Mouse (Mus musculus) liver, embryonic 11.5 days (tissue): ENCODE measurements around the gene Sar1b. TPM values are rescaled to one million over a fixed set of nuclear protein-coding genes. Genes with fewer than 3 reads are reported as not detected.

Experiments used
- ATAC-seq: fragments of 200-750 bp; cut with Nextera tagmentation; replicated peaks from 2 replicates; pipeline ENCODE4 v1.8.0; 2017; ENCODE audit warnings: moderate number of reproducible peaks, mild to moderate bottlenecking, moderate TSS enrichment, moderate library complexity; ENCODE audit not compliant: low FRiP score
- DNase-seq: peaks from one replicate; pipeline ENCODE4 v3.0.0-alpha.2; 2017; ENCODE audit warnings: low spot score
- H3K27ac ChIP-seq: fragments of 300-500 bp; sonication (generic); 2 replicates; pipeline ENCODE4 v1.5.1; 2014; ENCODE audit warnings: mild to moderate bottlenecking, low read depth, low read length, control low read depth
- H3K27me3 ChIP-seq: fragments of 300-500 bp; sonication (generic); replicated peaks from 2 replicates; pipeline ENCODE4 v1.6.1; 2014; ENCODE audit warnings: low read length, mixed read lengths; ENCODE audit not compliant: control insufficient read depth, insufficient read depth
- H3K36me3 ChIP-seq: fragments of 300-500 bp; sonication (generic); 2 replicates; pipeline ENCODE4 v1.6.1; 2014; ENCODE audit warnings: mild to moderate bottlenecking, low read length, moderate library complexity, mixed read lengths; ENCODE audit not compliant: control insufficient read depth, insufficient read depth
- H3K4me1 ChIP-seq: fragments of 300-500 bp; sonication (generic); replicated peaks from 2 replicates; pipeline ENCODE4 v1.6.1; 2014; ENCODE audit warnings: low read length, mixed read lengths; ENCODE audit not compliant: control insufficient read depth, insufficient read depth
- H3K4me2 ChIP-seq: fragments of 300-500 bp; sonication (generic); 2 replicates; pipeline ENCODE4 v1.6.1; 2014; ENCODE audit warnings: mild to moderate bottlenecking, control low read depth, moderate library complexity
- H3K4me3 ChIP-seq: fragments of 300-500 bp; sonication (generic); 2 replicates; pipeline ENCODE4 v1.5.1; 2014; ENCODE audit warnings: low read depth, low read length, control low read depth
- H3K9ac ChIP-seq: fragments of 300-500 bp; sonication (generic); 2 replicates; pipeline ENCODE4 v1.6.1; 2014; ENCODE audit warnings: low read depth, low read length, control low read depth
- H3K9me3 ChIP-seq: fragments of 300-500 bp; sonication (generic); 2 replicates; pipeline ENCODE4 v1.6.1; 2016; ENCODE audit warnings: low read length, inconsistent platforms, mixed read lengths; ENCODE audit not compliant: control insufficient read depth
- WGBS: fragments of 180-500 bp; shearing (Covaris S2); extraction: QIAGEN DNeasy Blood & Tissue Kit; methylation state at CpG from one replicate; pipeline ENCODE4 v1.1.7; 2014; 5-methylcytosine and 5-hydroxymethylcytosine counted together
- polyA plus RNA-seq: library from polyadenylated mRNA; unstranded; fragments of >200 nt; fragmentation: Nextera tagmentation; extraction: Ambion mirVana; gene quantifications from 2 replicates; pipeline ENCODE4 v1.2.1, GENCODE M21; 2014

Sar1b gene
- polyA plus RNA-seq, 1 experiment from 2014 or later: 110 TPM

DNA sequence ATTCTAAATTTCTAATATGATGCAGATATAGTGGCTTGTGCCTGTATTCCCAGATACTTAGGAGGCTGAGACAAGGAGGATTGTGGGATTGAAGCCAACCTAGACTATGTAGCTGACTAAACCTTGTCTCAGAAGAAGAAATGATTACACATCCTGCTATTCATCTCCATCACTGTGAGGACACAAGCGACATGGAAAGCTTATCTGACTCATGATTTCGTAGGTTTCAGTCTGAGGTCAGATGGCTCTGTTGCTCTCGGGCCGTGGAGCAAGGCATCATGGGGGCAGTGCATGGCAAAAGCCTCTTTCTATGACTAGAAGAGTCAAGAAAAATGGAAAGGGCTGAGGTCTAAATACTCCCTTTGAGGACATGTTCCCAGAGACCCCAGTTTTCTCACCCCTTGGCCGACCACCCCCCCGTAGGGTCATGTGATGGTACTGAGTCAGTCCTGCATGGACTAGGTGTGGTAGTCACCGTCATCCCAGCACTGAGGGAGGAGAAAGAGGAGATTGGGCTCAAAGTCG is 48.6 kb downstream of the Sar1b start:
- Histone ChIP-seq H3K4me1 (no peaks in the 10 kb centered on the region), H3K27ac (no peak overlapping the region), H3K4me2 (no peak overlapping the region), H3K4me3 (no peak overlapping the region), H3K9ac (no peak overlapping the region), H3K27me3 (no peaks in the 10 kb centered on the region), H3K9me3 (0 out of 2 replicates have a peak, but pooled peaks cover 2% of the 10 kb centered on the region), H3K36me3 (no peaks in the 10 kb centered on the region)
- ATAC-seq (no peak), DNase-seq (no peak)
- 85% methylated on average over 8 of the region's 8 CpGs for WGBS

DNA sequence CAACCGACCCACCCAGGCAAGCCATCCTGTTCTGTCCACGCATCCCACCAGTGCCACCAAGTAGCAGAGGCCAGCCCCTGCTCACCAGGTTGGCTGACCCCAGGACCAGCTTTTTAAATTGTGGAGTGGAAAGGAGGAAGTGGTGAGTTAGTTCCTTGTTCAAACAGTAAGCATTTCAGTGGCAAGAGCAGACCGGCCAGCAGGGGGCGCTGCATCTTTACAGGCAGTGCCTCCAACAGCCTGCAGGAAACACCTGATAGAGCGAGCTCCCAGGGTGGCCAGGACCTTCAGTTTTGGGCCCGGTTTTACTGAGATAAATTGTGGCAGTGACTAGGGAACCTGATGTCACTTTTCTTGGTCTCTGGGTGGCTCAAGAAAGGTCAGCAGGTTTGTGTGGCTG is 54.3 kb downstream of the Sar1b start:
- H3K9me3 ChIP-seq: no peaks in the 10 kb centered on the region
- no peak overlapping the region for H3K27ac ChIP-seq
- H3K4me2 ChIP-seq: no peak overlapping the region
- H3K36me3 ChIP-seq: no peaks in the 10 kb centered on the region; the same call in 1 of the 2 replicates
- peaks cover 4% of the 10 kb centered on the region for H3K4me1 ChIP-seq
- DNase-seq: peak; percentile 85
- ATAC-seq: 0 out of 2 replicates have a peak, but pooled peaks have one; percentile 48
- 27% methylated on average over 6 of the region's 6 CpGs for WGBS
- H3K9ac ChIP-seq: no peak overlapping the region
- H3K27me3 ChIP-seq: no peaks in the 10 kb centered on the region
- H3K4me3 ChIP-seq: no peak overlapping the region

DNA sequence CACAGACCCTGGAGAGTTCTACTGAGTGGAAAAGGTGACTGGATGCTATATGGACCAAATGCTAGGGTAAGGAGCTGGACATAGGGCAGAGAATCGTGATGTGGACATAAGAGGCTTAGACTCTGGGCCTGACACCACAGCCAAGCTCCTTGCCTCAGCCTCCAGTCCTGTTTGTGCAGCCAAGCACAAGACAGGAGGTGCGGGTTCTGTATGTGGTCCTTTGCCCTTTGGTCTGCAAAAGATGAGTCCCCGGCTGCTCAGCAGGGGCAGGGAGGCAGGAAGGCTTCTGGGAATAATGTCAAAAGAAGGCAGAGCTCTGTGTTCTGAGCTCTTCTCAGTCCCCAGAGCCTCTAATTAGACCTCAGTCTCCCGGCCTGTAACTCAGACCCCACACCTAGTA is 55.4 kb downstream of the Sar1b start:
- H3K27ac ChIP-seq: no peak overlapping the region
- H3K9ac ChIP-seq: no peak overlapping the region; the same call in 1 of the 2 replicates
- no peak overlapping the region; the same call in 1 of the 2 replicates for H3K4me2 ChIP-seq
- H3K9me3 ChIP-seq: no peaks in the 10 kb centered on the region
- no peaks in the 10 kb centered on the region for H3K27me3 ChIP-seq
- WGBS: 92% methylated on average over 4 of the region's 4 CpGs
- H3K36me3 ChIP-seq: no peaks in the 10 kb centered on the region; the same call in 1 of the 2 replicates
- no peak overlapping the region for H3K4me3 ChIP-seq
- peaks cover 7% of the 10 kb centered on the region for H3K4me1 ChIP-seq
- DNase-seq (no peak), ATAC-seq (no peak)

DNA sequence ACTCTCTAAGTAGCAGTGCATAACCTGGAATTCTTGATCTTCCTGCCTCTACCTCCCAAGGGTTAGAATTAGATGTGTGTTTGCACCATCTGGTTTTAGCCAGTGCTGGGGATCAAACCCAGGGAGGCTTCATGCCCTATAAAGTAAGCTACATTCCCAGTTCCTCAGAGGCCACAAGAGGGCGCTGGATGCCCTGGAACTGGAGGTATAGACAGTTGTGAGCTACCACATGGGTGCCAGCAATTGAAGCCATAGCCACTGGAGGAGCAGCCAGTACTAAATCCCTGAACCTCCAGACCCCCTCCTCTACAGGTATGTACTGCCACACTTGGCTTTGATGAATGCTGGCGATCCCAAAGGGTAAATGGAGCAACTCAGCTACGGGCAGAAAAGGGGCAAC is 56.5 kb downstream of the Sar1b start:
- no peaks in the 10 kb centered on the region for H3K27me3 ChIP-seq
- no peak overlapping the region for H3K27ac ChIP-seq
- H3K4me2 ChIP-seq: no peak overlapping the region
- H3K9ac ChIP-seq: no peak overlapping the region
- no peaks in the 10 kb centered on the region for H3K9me3 ChIP-seq
- no peak overlapping the region for H3K4me3 ChIP-seq
- WGBS: 60% methylated on average over 3 of the region's 3 CpGs
- DNase-seq: no peak
- ATAC-seq: no peak
- H3K36me3 ChIP-seq: peaks cover 2% of the 10 kb centered on the region; the same call in 1 of the 2 replicates
- peaks cover 7% of the 10 kb centered on the region for H3K4me1 ChIP-seq

DNA sequence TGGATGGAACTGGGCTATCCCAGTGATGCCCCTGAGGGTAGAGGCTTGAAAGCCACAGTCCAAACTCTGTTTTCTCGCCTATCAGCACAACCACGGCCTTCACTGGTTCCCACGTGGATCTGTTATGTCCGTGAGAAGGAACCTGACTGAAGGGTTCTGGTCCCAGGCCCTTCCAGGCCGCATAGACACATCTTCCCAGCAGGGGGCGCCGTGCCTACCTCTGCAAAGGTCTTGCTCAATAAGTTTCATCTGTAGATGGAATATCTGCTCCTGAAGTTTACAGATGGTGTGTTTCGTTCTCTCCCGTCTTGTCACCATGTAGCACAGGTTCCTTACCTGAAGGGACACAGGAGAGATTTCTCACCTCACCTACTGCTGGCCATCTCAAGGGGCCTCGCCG is 57.4 kb downstream of the Sar1b start:
- H3K27ac ChIP-seq: no peak overlapping the region

DNA sequence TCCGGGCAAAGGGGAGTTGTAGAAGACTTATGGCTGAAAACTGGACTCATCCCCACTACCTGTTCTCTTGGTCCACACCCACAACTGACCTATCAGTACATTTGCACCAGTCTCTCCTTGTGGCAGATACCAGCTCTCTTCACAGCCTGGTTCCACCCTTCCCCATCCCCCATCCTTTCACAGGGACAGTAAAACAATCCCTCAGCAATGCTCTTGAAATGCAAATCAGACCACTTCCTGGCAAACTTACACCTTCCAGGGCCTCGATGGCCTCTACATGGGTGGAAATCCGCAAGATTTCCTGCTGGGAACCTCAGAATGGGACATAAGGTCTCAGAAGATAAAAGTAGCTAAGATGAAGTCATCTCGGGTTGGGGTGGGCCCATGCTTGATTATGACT is 59.2 kb downstream of the Sar1b start:
- Histone ChIP-seq H3K9ac (no peak overlapping the region), H3K36me3 (peaks cover 2% of the 10 kb centered on the region; the same call in 1 of the 2 replicates), H3K4me1 (peaks cover 7% of the 10 kb centered on the region), H3K27ac (no peak overlapping the region), H3K4me2 (no peak overlapping the region), H3K9me3 (no peaks in the 10 kb centered on the region), H3K4me3 (no peak overlapping the region), H3K27me3 (no peaks in the 10 kb centered on the region)
- no peak for DNase-seq
- WGBS: 31% methylated on average over 4 of the region's 4 CpGs
- ATAC-seq: no peak

More for the DNA sequence above, 57.4 kb downstream of the Sar1b start:
- peaks cover 7% of the 10 kb centered on the region for H3K4me1 ChIP-seq
- H3K9ac ChIP-seq: no peak overlapping the region
- H3K27me3 ChIP-seq: no peaks in the 10 kb centered on the region
- 39% methylated on average over 11 of the region's 11 CpGs for WGBS
- ATAC-seq (no peak), DNase-seq (peak; percentile 60)
- no peak overlapping the region for H3K4me3 ChIP-seq
- no peak overlapping the region for H3K4me2 ChIP-seq
- H3K36me3 ChIP-seq: peaks cover 2% of the 10 kb centered on the region; the same call in 1 of the 2 replicates
- no peaks in the 10 kb centered on the region for H3K9me3 ChIP-seq

DNA sequence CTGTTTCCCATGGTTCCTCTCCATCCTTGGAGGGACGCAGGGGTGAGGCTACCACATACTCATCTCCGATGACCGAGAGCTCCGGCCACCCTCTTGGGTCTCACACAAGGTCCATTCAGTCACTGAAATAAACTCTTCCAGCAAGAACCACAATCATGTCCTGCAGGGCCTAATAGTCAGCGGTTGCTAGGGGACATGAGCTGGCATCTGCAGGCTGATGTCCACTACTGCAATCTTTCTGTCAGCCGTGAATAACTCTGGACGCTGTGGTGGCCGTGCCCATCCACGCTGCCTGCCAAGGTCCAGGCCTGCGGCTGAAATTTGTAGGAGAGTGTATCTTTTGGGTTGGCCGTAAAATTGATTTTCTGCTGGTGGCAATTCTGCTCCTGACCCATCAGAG is 59.8 kb downstream of the Sar1b start:
- Histone ChIP-seq H3K4me2 (no peak overlapping the region), H3K27ac (no peak overlapping the region), H3K4me3 (no peak overlapping the region), H3K9me3 (no peaks in the 10 kb centered on the region), H3K36me3 (peaks cover 2% of the 10 kb centered on the region; the same call in 1 of the 2 replicates), H3K9ac (no peak overlapping the region), H3K27me3 (no peaks in the 10 kb centered on the region), H3K4me1 (peaks cover 7% of the 10 kb centered on the region)
- 81% methylated on average over 11 of the region's 11 CpGs for WGBS
- no peak for DNase-seq
- ATAC-seq: no peak

DNA sequence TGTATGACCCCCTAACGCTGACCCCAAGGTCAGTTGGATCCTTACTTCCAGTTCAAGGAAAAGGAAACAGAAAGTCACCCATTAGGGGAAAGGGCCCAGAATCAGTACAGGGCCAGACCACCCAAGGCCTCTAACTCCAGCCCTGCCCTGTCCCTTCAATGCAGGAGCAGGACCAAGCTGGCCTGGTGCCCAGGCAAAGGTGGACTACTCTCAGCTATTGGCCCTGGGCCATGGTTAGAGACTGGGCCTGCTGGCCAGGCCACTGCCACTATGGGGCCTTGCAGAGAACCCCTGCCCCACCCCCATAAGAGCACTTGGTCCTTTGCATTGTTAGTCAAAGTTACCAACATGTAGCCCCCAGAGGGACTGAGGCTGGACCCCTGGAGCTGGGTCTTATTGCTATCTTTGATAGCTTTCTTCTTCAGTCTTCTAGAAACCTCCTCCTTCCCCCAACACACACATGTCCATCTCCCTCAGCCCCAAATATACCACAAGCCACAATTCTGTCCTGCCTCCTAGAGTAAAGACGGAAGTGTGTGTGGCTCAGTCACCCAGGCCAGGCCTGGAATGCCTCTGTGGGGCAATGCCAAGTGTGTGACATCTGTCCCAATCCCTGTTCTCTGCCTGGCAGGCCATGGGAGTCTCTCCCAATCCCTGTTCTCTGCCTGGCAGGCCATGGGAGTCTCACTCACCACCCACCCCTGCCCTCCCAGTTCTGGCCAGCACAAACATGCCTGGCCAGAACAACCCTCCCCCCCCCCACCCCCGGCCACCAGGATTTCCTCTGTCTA is 60.7 kb downstream of the Sar1b start:
- whole genome bisulfite sequencing: 91% methylated on average over 3 of the region's 3 CpGs
- Histone ChIP-seq H3K27me3 (no peaks in the 10 kb centered on the region), H3K36me3 (peaks cover 2% of the 10 kb centered on the region; the same call in 1 of the 2 replicates), H3K9ac (no peak overlapping the region), H3K27ac (no peak overlapping the region), H3K4me3 (no peak overlapping the region), H3K4me2 (no peak overlapping the region), H3K4me1 (peaks cover 7% of the 10 kb centered on the region), H3K9me3 (no peaks in the 10 kb centered on the region)
- ATAC-seq (no peak), DNase-seq (no peak)
